Mouse (Mus musculus) midbrain, postnatal 0 days (tissue): ENCODE measurements around the gene Nsun5. TPM values are rescaled to one million over a fixed set of nuclear protein-coding genes. Genes with fewer than 3 reads are reported as not detected.

Experiments used
- ATAC-seq: fragments of 200-750 bp; cut with Nextera tagmentation; 2 replicates; pipeline ENCODE4 v1.8.0; 2017; ENCODE audit warnings: moderate number of reproducible peaks, mild to moderate bottlenecking, moderate TSS enrichment, moderate library complexity; ENCODE audit not compliant: low FRiP score
- DNase-seq: peaks from one replicate; pipeline ENCODE4 v3.0.0-alpha.2; 2015; ENCODE audit warnings: low spot score
- H3K27ac ChIP-seq: fragments of 300-500 bp; sonication (generic); 2 replicates; pipeline ENCODE4 v1.5.1; 2014; ENCODE audit warnings: low read depth, mild to moderate bottlenecking, low read length, mixed read lengths
- H3K27me3 ChIP-seq: fragments of 300-500 bp; sonication (generic); 2 replicates; pipeline ENCODE4 v1.6.1; 2014; ENCODE audit warnings: low read length, control low read depth, mixed read lengths; ENCODE audit not compliant: insufficient read depth
- H3K36me3 ChIP-seq: fragments of 300-500 bp; sonication (generic); 2 replicates; pipeline ENCODE4 v1.6.1; 2014; ENCODE audit warnings: low read length, control low read depth, mixed read lengths; ENCODE audit not compliant: insufficient read depth
- H3K4me1 ChIP-seq: fragments of 300-500 bp; sonication (generic); 2 replicates; pipeline ENCODE4 v1.6.1; 2014; ENCODE audit warnings: mild to moderate bottlenecking, control low read depth, antibody characterized with exemption, low read length, mixed read lengths; ENCODE audit not compliant: insufficient read depth
- H3K4me2 ChIP-seq: fragments of 300-500 bp; sonication (generic); 2 replicates; pipeline ENCODE4 v1.6.1; 2014; ENCODE audit warnings: low read depth, mild to moderate bottlenecking, low read length, mixed read lengths; ENCODE audit not compliant: poor library complexity, severe bottlenecking
- H3K4me3 ChIP-seq: fragments of 300-500 bp; sonication (generic); 2 replicates; pipeline ENCODE4 v1.5.1; 2014; ENCODE audit warnings: low read depth, mild to moderate bottlenecking, low read length, moderate library complexity
- H3K9ac ChIP-seq: fragments of 300-500 bp; sonication (generic); replicated peaks from 2 replicates; pipeline ENCODE4 v1.6.1; 2014; ENCODE audit warnings: mild to moderate bottlenecking, low read length, moderate library complexity, mixed read lengths; ENCODE audit not compliant: poor library complexity, severe bottlenecking
- H3K9me3 ChIP-seq: fragments of 300-500 bp; sonication (generic); 2 replicates; pipeline ENCODE4 v1.6.1; 2016; ENCODE audit warnings: low read length, control low read depth
- CTCF ChIP-seq: IDR thresholded peaks from 2 replicates; pipeline ENCODE4 v1.5.1; 2016; ENCODE audit warnings: antibody characterized with exemption, mild to moderate bottlenecking
- WGBS: fragments of 180-500 bp; shearing (Covaris S2); extraction: QIAGEN DNeasy Blood & Tissue Kit; methylation state at CpG from one replicate; pipeline ENCODE4 v1.1.7; 2014; 5-methylcytosine and 5-hydroxymethylcytosine counted together
- polyA plus RNA-seq: library from polyadenylated mRNA; unstranded; fragments of >200 nt; fragmentation: Nextera tagmentation; extraction: Ambion mirVana; gene quantifications from 2 replicates; pipeline ENCODE4 v1.2.1, GENCODE M21; 2015
- total RNA-seq: library from RNA; depleted of rRNA; stranded (reverse); fragments of >200 nt; gene quantifications from 2 replicates; pipeline ENCODE4 v1.2.3, GENCODE M21; 2014

Nsun5 gene
- total and polyA plus RNA-seq, 2 experiments from 2014 or later, result 16.8 to 24.8 TPM

GRCm38 (mm10) chr5:135375167-135375566, 5.4 kb downstream of the Nsun5 start:
- DNase-seq (no peak), ATAC-seq (no peak)
- Histone ChIP-seq H3K4me1 (no peaks in the 10 kb centered on the region), H3K9me3 (no peaks in the 10 kb centered on the region), H3K27me3 (no peaks in the 10 kb centered on the region), H3K27ac (no peak overlapping the region), H3K9ac (no peak overlapping the region), H3K4me3 (no peak overlapping the region), H3K4me2 (no peak overlapping the region), H3K36me3 (peaks cover 70% of the 10 kb centered on the region)
- TF ChIP-seq CTCF, result no peak
- WGBS, result 71% methylated on average over 8 of the region's 8 CpGs

DNA sequence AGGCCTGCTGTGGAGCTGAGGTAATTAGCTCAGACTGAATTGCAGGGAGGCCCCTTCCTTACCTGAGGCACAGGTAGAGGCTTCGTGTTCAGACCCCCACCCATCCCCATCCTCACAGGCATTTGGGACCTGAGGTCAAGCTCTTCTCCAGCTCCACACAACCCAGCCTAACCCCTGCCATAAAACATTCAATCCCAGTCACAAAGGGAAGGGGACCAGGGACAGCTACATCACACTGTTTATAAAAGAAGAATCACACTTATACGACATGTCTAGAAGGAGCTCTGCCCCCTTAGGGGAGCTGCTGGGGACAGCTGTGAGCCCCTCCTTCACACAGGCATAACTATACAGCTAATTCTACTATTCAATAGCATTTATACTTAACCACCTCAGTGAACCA, 6.6 kb downstream of the Nsun5 start:
- no peak overlapping the region for H3K27ac ChIP-seq
- H3K9ac ChIP-seq, result no peak overlapping the region
- DNase-seq (no peak), ATAC-seq (no peak)
- no peaks in the 10 kb centered on the region for H3K27me3 ChIP-seq
- 67% methylated on average over 2 of the region's 2 CpGs for WGBS
- no peak overlapping the region for H3K4me2 ChIP-seq
- no peak for TF ChIP-seq CTCF
- no peaks in the 10 kb centered on the region for H3K9me3 ChIP-seq
- peaks cover 79% of the 10 kb centered on the region for H3K36me3 ChIP-seq
- no peak overlapping the region for H3K4me3 ChIP-seq
- H3K4me1 ChIP-seq, result no peaks in the 10 kb centered on the region

DNA sequence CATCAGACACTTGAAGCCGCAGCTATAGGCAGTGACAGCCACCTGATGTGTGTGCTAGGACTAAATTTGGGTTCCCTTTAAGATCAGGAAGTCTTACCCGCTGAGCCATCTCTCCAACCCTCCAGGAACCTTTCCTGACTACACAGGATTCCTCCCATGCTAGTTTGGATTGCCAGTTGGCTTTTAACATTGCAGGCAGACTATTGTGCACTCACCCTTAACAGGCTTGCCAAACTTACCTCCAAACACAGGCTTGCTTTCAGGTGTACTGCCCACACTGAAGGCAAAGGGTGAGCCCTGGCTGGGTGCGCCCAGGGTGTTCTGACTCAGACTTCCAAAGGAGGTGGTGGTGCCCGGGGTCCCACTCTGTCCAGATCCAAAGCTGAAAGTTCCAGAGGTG, 10.9 kb downstream of the Nsun5 start:
- ATAC-seq, result no peak
- H3K27ac ChIP-seq, result no peak overlapping the region
- no peaks in the 10 kb centered on the region for H3K9me3 ChIP-seq
- no peak overlapping the region for H3K4me3 ChIP-seq
- no peak for TF ChIP-seq CTCF
- 91% methylated on average over 4 of the region's 4 CpGs for WGBS
- no peak overlapping the region for H3K4me2 ChIP-seq
- H3K27me3 ChIP-seq, result no peaks in the 10 kb centered on the region
- H3K4me1 ChIP-seq, result no peaks in the 10 kb centered on the region
- no peak overlapping the region for H3K9ac ChIP-seq
- H3K36me3 ChIP-seq, result peaks cover 85% of the 10 kb centered on the region
- DNase-seq, result no peak

DNA sequence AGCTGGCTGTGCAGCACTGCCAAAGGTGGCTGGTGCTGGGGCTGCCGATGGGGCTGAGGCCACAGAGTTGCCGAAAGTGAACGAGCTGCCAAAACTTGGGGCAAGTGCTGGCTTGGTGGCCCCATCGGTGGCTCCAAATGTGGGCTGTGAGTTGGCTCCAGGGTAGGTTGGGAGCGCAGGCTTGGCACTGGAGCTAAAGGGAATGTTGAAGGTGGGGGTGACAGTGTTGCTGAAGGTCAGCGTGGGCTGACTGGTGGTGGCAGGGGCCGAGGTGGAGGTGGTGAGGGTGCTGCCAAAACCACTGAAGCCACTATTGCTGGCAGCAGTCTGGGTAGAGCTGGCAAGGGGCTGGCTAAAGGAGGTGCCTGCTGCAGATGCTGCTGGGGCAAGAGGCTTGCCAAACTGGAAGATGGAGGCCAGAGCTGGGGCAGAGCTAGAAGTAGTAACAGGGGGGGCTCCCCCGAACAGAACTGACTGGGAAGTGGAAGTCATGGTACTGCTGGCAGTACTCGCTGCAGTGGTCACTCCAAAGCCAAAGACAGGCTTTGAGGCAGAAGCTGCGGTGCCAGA, 11.7 kb downstream of the Nsun5 start:
- no peak for TF ChIP-seq CTCF
- ATAC-seq, result no peak
- 94% methylated on average over 10 of the region's 10 CpGs for WGBS

DNA sequence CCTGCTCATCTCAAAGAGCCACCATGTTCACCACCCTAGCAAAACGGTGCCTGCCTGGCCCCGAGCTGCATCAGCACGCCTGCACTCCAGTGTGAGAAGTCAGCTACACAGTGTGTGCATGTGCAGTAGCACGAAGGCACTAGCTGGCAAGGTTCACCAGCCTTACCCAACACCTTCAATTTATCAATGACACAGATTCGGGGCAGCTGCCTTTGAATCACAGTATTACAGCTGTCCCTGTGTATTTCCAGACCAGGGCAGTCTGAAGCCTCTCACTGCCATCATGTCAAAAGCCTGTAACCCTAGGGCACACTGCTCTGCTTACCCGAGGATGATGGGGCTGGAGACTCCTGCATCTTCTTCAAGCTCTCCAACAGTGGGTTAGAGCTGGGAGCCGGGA, 13.0 kb downstream of the Nsun5 start:
- no peak overlapping the region for H3K9ac ChIP-seq
- no peaks in the 10 kb centered on the region for H3K27me3 ChIP-seq
- no peak overlapping the region for H3K4me3 ChIP-seq
- H3K4me1 ChIP-seq, result no peaks in the 10 kb centered on the region
- H3K27ac ChIP-seq, result no peak overlapping the region
- no peak for TF ChIP-seq CTCF
- no peak overlapping the region for H3K4me2 ChIP-seq
- 92% methylated on average over 7 of the region's 7 CpGs for WGBS
- H3K9me3 ChIP-seq, result no peaks in the 10 kb centered on the region
- H3K36me3 ChIP-seq, result peaks cover 86% of the 10 kb centered on the region
- DNase-seq, result no peak
- no peak for ATAC-seq

More for the DNA sequence above, 11.7 kb downstream of the Nsun5 start:
- H3K4me3 ChIP-seq, result no peak overlapping the region
- H3K4me1 ChIP-seq, result no peaks in the 10 kb centered on the region
- no peak overlapping the region for H3K27ac ChIP-seq
- H3K27me3 ChIP-seq, result no peaks in the 10 kb centered on the region
- no peak overlapping the region for H3K4me2 ChIP-seq
- DNase-seq, result no peak
- H3K36me3 ChIP-seq, result peaks cover 80% of the 10 kb centered on the region
- H3K9me3 ChIP-seq, result no peaks in the 10 kb centered on the region
- H3K9ac ChIP-seq, result no peak overlapping the region

GRCm38 (mm10) chr5:135383771-135384170, 14.0 kb downstream of the Nsun5 start:
- no peak overlapping the region for H3K9ac ChIP-seq
- DNase-seq (no peak), ATAC-seq (no peak)
- H3K27me3 ChIP-seq, result no peaks in the 10 kb centered on the region
- peaks cover 78% of the 10 kb centered on the region for H3K36me3 ChIP-seq
- TF ChIP-seq CTCF, result no peak
- H3K4me3 ChIP-seq, result no peak overlapping the region
- H3K9me3 ChIP-seq, result no peaks in the 10 kb centered on the region
- H3K27ac ChIP-seq, result no peak overlapping the region
- H3K4me2 ChIP-seq, result no peak overlapping the region
- H3K4me1 ChIP-seq, result no peaks in the 10 kb centered on the region
- 86% methylated on average over 10 of the region's 10 CpGs for WGBS
